Mouse (Mus musculus) liver, postnatal 0 days (tissue): ENCODE results near the gene Slc25a48. TPM values are rescaled to one million over a fixed set of nuclear protein-coding genes. Genes with fewer than 3 reads are reported as not detected.
A peak's percentile ranks its signal among the peaks of the same experiment; 100 is the strongest.

Experiments used
- ATAC-seq: fragments of 200-750 bp; cut with Nextera tagmentation; 2 replicates; pipeline ENCODE4 v1.8.0; 2017; ENCODE audit warnings: mild to moderate bottlenecking, moderate library complexity
- DNase-seq: peaks from one replicate; pipeline ENCODE4 v3.0.0-alpha.2; 2016
- H3K27ac ChIP-seq: fragments of 300-500 bp; sonication (generic); 2 replicates; pipeline ENCODE4 v1.5.1; 2014; ENCODE audit warnings: antibody characterized with exemption, moderate library complexity, mild to moderate bottlenecking, low read depth
- H3K27me3 ChIP-seq: fragments of 300-500 bp; sonication (generic); 2 replicates; pipeline ENCODE4 v1.6.1; 2014; ENCODE audit warnings: low read length, control low read depth, mixed read lengths; ENCODE audit not compliant: insufficient read depth
- H3K36me3 ChIP-seq: fragments of 300-500 bp; sonication (generic); replicated peaks from 2 replicates; pipeline ENCODE4 v1.6.1; 2014; ENCODE audit warnings: mild to moderate bottlenecking, control low read depth, low read length, moderate library complexity, mixed read lengths; ENCODE audit not compliant: insufficient read depth
- H3K4me1 ChIP-seq: fragments of 300-500 bp; sonication (generic); 2 replicates; pipeline ENCODE4 v1.6.1; 2014; ENCODE audit warnings: antibody characterized with exemption, mild to moderate bottlenecking, control low read depth; ENCODE audit not compliant: insufficient read depth
- H3K4me2 ChIP-seq: fragments of 300-500 bp; sonication (generic); 2 replicates; pipeline ENCODE4 v1.6.1; 2014; ENCODE audit warnings: low read depth, mild to moderate bottlenecking, low read length, moderate library complexity, mixed read lengths
- H3K4me3 ChIP-seq: fragments of 300-500 bp; sonication (generic); 2 replicates; pipeline ENCODE4 v1.5.1; 2014; ENCODE audit warnings: low read depth, low read length
- H3K9ac ChIP-seq: fragments of 300-500 bp; sonication (generic); replicated peaks from 2 replicates; pipeline ENCODE4 v1.6.1; 2014; ENCODE audit warnings: mild to moderate bottlenecking, moderate library complexity
- H3K9me3 ChIP-seq: fragments of 300-500 bp; sonication (generic); 2 replicates; pipeline ENCODE4 v1.6.1; 2016; ENCODE audit warnings: mild to moderate bottlenecking, control low read depth, low read length, mixed read lengths
- CTCF ChIP-seq: sonication (generic); IDR thresholded peaks from 2 replicates; pipeline ENCODE4 v1.5.1; 2016; ENCODE audit warnings: antibody characterized with exemption, low read depth
- EP300 ChIP-seq: IDR thresholded peaks from 2 replicates; pipeline ENCODE4 v1.6.1; 2016; ENCODE audit warnings: antibody characterized with exemption, low read depth, mild to moderate bottlenecking
- WGBS: fragments of 180-500 bp; shearing (Covaris S2); extraction: QIAGEN DNeasy Blood & Tissue Kit; methylation state at CpG from one replicate; pipeline ENCODE4 v1.1.7; 2014; ENCODE audit not compliant: insufficient replicate concordance; 5-methylcytosine and 5-hydroxymethylcytosine counted together
- polyA plus RNA-seq: library from polyadenylated mRNA; unstranded; fragments of >200 nt; fragmentation: Nextera tagmentation; extraction: Ambion mirVana; gene quantifications from 2 replicates; pipeline ENCODE4 v1.2.1, GENCODE M21; 2015

Slc25a48 gene
- polyA plus RNA-seq, 1 experiment from 2014 or later = 1.5 TPM

- Histone ChIP-seq H3K9me3 (no peaks in the 10 kb centered on the region), H3K27ac (no peak overlapping the region), H3K27me3 (no peaks in the 10 kb centered on the region), H3K4me1 (no peaks in the 10 kb centered on the region), H3K4me2 (no peak overlapping the region), H3K4me3 (no peak overlapping the region), H3K36me3 (no peaks in the 10 kb centered on the region), H3K9ac (no peak overlapping the region)
- DNase-seq = no peak
- no peak for TF ChIP-seq CTCF
- no peak for TF ChIP-seq EP300
- ATAC-seq = no peak
Measured at GRCm38 (mm10) chr13:56513595-56513994, 75.4 kb downstream of the Slc25a48 start.

DNA sequence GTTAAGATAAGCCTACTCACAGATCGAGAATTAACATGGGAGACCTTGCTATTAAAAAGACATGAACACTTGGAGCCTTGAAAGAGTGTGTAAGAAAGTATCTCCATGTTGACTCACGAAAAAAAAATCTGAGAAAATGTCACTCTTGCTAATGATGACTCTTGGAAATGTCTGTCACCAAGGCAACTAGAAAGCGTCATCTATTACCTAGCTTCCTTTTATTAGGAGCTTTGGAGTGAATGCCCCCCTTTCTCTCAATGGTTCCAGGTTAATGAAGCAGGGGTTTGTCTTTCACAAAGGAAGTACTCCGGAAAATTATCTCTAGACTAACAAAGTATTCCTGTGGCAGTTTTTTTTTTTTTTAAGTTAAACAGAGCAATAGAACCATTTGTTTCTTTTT, 78.2 kb downstream of the Slc25a48 start:
- Histone ChIP-seq H3K9ac (no peak overlapping the region), H3K27ac (no peak overlapping the region), H3K4me2 (no peak overlapping the region), H3K36me3 (no peaks in the 10 kb centered on the region), H3K27me3 (no peaks in the 10 kb centered on the region), H3K4me3 (no peak overlapping the region), H3K4me1 (no peaks in the 10 kb centered on the region), H3K9me3 (no peaks in the 10 kb centered on the region)
- no peak for TF ChIP-seq EP300
- no peak for TF ChIP-seq CTCF
- DNase-seq = no peak
- 62% methylated on average over 4 of the region's 4 CpGs for WGBS
- no peak for ATAC-seq

- DNase-seq (no peak), ATAC-seq (no peak)
- TF ChIP-seq CTCF = no peak
- no peak for TF ChIP-seq EP300
- no peak overlapping the region for H3K4me3 ChIP-seq
- no peak overlapping the region for H3K4me2 ChIP-seq
- H3K27ac ChIP-seq = no peak overlapping the region
- H3K4me1 ChIP-seq = no peaks in the 10 kb centered on the region
- no peaks in the 10 kb centered on the region for H3K36me3 ChIP-seq
- WGBS = 52% methylated on average over 7 of the region's 7 CpGs
- no peak overlapping the region for H3K9ac ChIP-seq
- no peaks in the 10 kb centered on the region for H3K27me3 ChIP-seq
- H3K9me3 ChIP-seq = no peaks in the 10 kb centered on the region
Measured at GRCm38 (mm10) chr13:56516816-56517215, 78.7 kb downstream of the Slc25a48 start.

DNA sequence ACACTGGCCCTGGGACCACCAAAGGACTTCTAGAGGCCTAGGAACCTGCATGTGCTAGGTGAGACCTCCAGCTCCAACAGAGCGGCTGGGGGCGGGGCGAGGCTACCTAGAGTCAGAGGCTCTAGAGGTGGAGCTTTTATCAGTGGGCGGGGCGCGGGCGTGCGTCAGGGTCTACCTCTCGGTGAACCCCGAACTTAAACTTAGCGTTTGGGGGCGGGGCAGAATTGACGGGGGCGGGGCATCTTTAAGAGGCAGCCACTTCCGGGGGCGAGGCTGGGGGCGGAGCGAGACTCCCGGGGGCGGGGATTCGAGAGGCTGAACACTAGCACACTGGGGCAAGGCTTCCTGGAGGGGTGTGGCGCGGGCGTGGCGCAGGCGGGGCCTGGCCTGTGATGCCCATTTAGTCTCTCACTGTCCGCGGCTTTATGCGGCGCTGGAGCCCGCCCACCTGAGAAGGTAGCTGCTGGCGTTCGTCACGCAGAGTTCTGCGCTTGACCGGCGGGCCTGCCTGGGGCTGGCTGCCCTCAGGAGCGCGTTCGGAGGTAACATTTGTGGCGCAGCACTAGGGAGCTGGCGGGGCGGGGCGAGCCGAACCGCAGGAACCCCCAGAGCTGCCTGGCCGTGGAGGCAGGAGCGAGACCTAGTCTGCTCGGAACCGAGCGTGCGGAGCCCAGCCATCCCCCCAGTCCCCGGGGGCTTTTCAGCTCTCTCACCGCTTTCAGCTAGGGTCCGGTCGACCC, 84.1 kb downstream of the Slc25a48 start, which contains the start of gene Fbxl21:
Gene Fbxl21, plus strand, starts transcription at position 392 of the 740 bp plus-strand sequence.
- H3K9me3 ChIP-seq = no peaks in the 10 kb centered on the region
- ATAC-seq (peak; percentile 100), DNase-seq (peak; percentile 96)
- H3K4me3 ChIP-seq = peak within 1 kb of the TSS; percentile 61
- H3K27me3 ChIP-seq = no peaks in the 10 kb centered on the region
- no peaks in the 10 kb centered on the region for H3K36me3 ChIP-seq
- TF ChIP-seq EP300 (no peak), CTCF (no peak)
- H3K4me1 ChIP-seq = peaks cover 6% of the 10 kb centered on the region; the same call in 1 of the 2 replicates
- H3K27ac ChIP-seq = peak within 1 kb of the TSS; percentile 39; the same call in 1 of the 2 replicates
- H3K4me2 ChIP-seq = peak within 1 kb of the TSS; percentile 96
- peak within 1 kb of the TSS; percentile 63 for H3K9ac ChIP-seq
- WGBS = under 1% methylated on average over 55 of the region's 56 CpGs

- ATAC-seq = 0 out of 2 replicates have a peak, but pooled peaks have one; percentile 7
- Histone ChIP-seq H3K9me3 (no peaks in the 10 kb centered on the region), H3K4me2 (peak overlapping the region; percentile 96), H3K4me1 (peaks cover 6% of the 10 kb centered on the region; the same call in 1 of the 2 replicates), H3K27me3 (no peaks in the 10 kb centered on the region), H3K4me3 (peak overlapping the region; percentile 61), H3K9ac (peak overlapping the region; percentile 63), H3K27ac (peak overlapping the region; percentile 39; the same call in 1 of the 2 replicates), H3K36me3 (no peaks in the 10 kb centered on the region)
- 8% methylated on average over 8 of the region's 8 CpGs for WGBS
- DNase-seq = no peak
- TF ChIP-seq CTCF (no peak), EP300 (no peak)
Measured at GRCm38 (mm10) chr13:56522821-56523167, 84.6 kb downstream of the Slc25a48 start.

Other genes with a start within 250 kb of the Slc25a48 start
- gene Neurog1, start 186.2 kb upstream of the Slc25a48 start, polyA plus RNA-seq = not detected in 2 replicates
- 0.06 and 0.12 TPM in 2 replicates for gene Cxcl14, start 141.8 kb upstream of the Slc25a48 start, polyA plus RNA-seq
- gene Gm3045, start 11.8 kb upstream of the Slc25a48 start, polyA plus RNA-seq = not detected in 2 replicates
- gene Il9, start 43.9 kb downstream of the Slc25a48 start, polyA plus RNA-seq = not detected in 2 replicates
- 1.2 and 1.5 TPM in 2 replicates for gene Fbxl21, start 84.1 kb downstream of the Slc25a48 start, polyA plus RNA-seq
- gene Lect2, start 110.1 kb downstream of the Slc25a48 start, polyA plus RNA-seq = 79.5 and 93.6 TPM in 2 replicates
- 24.9 and 26.8 TPM in 2 replicates for gene Tgfbi, start 171.2 kb downstream of the Slc25a48 start, polyA plus RNA-seq